Mouse (Mus musculus) layer of hippocampus, adult 9-11 months (tissue): ENCODE data around the gene Trpm8.

Experiments
- DNase-seq: peaks from one replicate; pipeline ENCODE4 v3.0.0; 2022

The Trpm8 gene

DNA sequence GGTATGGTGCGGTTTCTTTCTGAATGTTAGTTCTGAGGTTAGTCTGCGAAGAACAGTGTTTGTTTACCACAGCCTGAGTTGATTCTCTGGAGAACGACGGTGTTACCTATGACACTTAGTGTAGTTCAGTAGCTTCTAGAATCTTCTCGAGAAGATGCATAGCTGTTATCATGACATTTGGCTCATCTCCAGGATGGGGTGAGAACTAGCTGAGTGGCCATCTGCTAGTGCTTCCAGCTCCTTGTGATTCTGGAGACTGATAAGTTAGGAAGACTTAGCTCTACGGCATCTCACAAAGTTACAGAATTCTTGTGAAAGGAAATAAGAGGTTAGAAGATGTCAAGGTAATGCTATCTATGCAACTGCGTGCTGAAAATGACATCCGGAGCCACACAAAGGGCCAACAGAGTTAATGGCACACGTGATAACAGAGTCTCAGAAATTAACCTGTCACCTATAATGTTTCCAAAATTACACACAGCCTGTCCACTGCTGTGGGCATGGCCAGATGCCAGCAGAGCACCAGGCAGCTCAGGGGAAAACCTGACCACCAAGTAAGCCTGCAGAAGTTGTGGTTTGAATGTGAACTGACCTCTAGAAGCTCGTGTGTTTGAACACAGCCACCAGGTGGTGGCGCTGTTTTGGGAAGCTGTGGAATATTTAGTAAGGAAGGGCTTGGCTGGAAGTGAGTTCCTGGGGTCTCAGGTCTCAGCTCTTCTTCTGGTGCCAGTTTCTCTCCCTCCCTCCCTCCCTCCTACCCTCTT lies 89.6 kb downstream of the Trpm8 start:
- no peak for DNase-seq

GRCm38 (mm10) chr1:88378446-88378845 lies 101.0 kb downstream of the Trpm8 start:
- DNase-seq: no peak

DNA sequence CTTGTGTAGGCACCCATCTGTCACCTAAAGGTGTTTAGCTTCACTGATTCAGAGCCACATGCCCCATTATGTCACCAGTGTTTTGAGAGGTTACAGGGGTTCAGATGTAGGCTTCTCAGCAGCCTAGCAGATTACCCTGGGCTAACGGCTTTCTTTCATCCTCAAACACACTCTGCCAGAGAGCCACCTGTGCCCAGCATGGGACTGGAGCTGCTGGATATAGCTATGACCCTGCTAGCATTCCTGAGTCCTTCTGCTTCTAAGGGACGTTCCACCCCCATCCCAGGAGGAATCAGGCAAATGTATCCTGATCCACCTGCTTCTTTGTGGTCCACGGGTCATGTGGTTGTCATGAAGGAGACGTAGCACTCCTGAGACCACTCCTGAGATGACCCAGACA lies 114.2 kb downstream of the Trpm8 start:
- DNase-seq: no peak

GRCm38 (mm10) chr1:88393321-88393720 lies 115.9 kb downstream of the Trpm8 start:
- DNase-seq: no peak

- no peak for DNase-seq
Measured at GRCm38 (mm10) chr1:88403378-88403777, 125.9 kb downstream of the Trpm8 start.

GRCm38 (mm10) chr1:88406078-88406806 lies 128.8 kb downstream of the Trpm8 start:
- DNase-seq: no peak

- DNase-seq: no peak
Measured at GRCm38 (mm10) chr1:88406807-88407198, 129.3 kb downstream of the Trpm8 start, which contains the start of gene Spp2. Gene Spp2, plus strand, starts transcription at chr1:88406961.

- DNase-seq: no peak
Measured at GRCm38 (mm10) chr1:88408340-88408739, 130.9 kb downstream of the Trpm8 start.

DNA sequence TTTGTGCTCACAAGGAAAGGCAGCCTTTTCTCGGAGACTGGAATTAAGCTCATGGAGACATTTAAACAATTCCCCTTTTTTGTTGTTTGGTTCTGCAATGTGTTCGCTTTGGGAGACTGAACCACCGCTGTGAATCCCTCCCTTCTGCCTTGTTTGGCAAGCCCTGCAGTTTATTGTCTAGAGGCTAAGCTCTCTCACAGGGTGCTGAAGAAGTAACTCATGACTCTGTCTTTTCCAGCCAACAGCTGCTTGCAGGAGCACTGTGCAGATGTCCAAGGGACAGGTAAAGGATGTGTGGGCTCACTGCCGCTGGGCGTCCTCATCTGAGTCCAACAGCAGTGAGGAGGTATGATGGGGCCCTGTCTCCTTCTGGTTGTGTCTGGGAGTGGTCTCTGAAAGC lies 134.6 kb downstream of the Trpm8 start:
- no peak for DNase-seq

DNA sequence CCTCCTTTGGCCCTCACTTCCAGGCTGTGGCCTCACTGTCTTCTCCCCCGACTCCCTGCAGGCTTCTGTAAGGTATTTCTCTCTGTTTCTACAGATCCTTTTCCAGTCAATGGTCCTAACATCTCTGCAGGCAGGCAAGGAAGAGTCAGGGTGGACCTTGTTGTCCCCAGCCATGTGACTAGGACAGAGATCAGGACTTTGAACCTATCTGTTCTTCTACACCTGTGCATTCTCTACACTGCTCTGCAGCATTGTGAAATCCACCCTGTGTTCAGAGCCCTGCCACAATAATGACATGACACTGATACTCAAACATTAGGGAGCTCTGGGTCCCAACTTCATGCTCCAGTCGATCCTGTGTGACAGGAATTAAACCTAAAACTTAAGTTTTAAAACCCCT lies 141.5 kb downstream of the Trpm8 start:
- DNase-seq: no peak

DNA sequence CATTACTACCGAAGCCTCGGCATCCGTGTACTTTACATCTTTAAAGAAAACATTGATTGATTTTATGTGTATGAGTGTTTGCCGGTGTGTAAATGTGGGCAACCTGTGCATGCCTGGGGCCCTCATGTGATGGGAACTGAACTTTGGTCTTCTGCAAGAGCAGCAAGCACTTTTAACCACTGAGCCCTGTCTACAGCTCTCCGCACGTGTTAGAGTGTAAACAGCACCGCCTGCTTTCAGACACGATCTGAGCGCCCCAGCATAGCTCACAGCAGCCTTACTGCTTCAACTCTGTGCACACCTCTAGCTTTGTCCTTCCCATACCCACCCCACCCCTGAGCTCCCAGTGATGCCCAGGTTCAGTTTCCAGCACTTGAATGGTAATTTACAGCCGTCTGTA lies 144.6 kb downstream of the Trpm8 start:
- DNase-seq: no peak

GRCm38 (mm10) chr1:88422846-88423395 lies 145.5 kb downstream of the Trpm8 start:
- DNase-seq: peak; percentile 3

- peak; percentile 30 for DNase-seq
Measured at GRCm38 (mm10) chr1:88424602-88425252, 147.3 kb downstream of the Trpm8 start.

GRCm38 (mm10) chr1:88427987-88428741 lies 150.7 kb downstream of the Trpm8 start:
- no peak for DNase-seq

DNA sequence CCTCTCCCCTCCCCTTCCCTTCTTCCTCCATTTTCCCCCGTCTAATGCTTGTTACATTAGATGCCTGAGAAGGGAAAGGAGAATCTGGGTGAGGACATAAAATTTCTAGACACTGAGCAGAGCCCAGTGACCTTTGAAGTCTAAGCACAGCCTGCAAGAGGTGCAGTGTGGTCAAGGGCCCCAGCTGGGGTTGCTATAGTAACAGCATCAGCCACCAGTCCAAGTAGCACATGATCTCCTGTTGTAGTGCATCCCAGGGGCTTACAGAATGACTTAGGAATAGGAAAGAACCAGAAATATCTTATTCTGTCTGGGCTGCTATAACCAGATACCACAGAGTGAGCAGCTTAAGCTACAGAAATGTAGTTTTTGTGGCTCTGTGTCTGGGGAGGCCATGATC lies 152.0 kb downstream of the Trpm8 start:
- no peak for DNase-seq

DNA sequence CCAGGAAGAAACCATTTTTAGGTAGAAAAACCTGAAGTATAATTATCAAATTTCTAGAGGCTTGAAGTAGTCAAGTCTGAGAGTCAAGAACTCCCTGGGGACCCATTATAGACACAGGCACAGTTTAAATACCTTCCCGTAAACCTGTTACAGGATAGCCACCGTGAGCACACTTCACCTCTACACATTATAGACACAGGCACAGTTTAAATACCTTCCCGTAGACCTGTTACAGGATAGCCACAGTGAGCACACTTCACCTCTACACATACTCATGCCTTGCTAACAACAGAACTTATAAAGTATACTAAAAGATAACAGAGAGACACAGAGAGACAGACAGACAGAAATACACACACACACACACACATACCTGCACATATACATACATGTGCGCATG lies 153.8 kb downstream of the Trpm8 start:
- no peak for DNase-seq

GRCm38 (mm10) chr1:88432601-88433000 lies 155.1 kb downstream of the Trpm8 start:
- DNase-seq: no peak

- no peak for DNase-seq
Measured at GRCm38 (mm10) chr1:88433096-88433883, 155.8 kb downstream of the Trpm8 start.

GRCm38 (mm10) chr1:88434057-88434456 lies 156.6 kb downstream of the Trpm8 start:
- DNase-seq: no peak

DNA sequence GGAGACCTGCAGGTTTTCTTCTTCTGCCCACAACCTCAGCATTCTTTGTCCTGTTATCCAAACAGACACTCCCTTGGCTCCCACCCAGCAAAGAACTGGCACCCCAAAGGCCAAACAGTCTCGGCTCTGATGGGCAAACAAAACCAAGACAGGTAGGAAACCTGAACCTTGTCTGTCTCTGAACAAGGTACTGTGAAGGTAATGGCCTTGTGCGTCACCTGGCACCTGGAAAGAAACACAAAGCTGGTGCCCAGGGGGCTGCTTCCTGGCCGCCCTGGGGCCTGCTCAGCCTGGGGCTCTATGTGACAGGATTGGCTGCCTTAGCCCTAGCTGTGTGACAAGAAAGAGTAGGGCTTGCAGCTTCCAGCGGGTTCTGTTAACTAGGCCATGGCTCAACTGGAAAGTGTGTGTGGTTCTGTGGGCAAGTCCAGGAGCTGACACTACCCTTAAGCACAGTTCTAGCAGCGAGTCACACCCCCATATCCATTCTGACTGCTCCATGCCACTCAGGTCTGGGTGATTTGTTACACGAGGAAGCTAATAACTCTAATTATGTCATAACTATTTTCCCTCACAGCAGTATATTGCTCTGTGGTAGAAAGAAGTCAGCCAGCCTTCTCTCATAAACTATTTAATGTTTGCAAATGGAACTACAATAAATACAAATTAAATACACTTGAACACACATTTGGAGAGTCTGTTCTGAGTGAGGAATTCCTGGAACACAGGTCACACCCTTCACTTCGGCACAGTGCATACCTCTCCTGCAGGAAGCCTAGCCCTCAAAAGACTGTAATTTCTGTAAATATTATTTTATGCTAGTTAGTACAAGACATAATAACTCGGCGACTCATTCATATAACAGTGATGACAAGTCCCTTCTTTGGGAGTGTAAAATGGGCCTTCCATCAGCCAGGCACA lies 160.0 kb downstream of the Trpm8 start:
- no peak for DNase-seq
